Mouse (Mus musculus) Patski (cell line): ENCODE results near the gene Eno2. TPM values are rescaled to one million over a fixed set of nuclear protein-coding genes. Genes with fewer than 3 reads are reported as not detected.

Source experiments
- ATAC-seq: fragments of 100-300 bp; one replicate; pipeline ENCODE4 v1.8.0; 2021
- CTCF ChIA-PET: fragments of 350-600 bp; sonication (Branson Sonifier 250); formaldehyde crosslinking; loops from one replicate; lab custom pipeline; 2022; ENCODE audit warnings: inconsistent platforms; lab: Charles Lee
- POLR2A ChIA-PET: fragments of 350-600 bp; sonication (Branson Sonifier 250); formaldehyde crosslinking; loops from one replicate; lab custom pipeline; 2022; ENCODE audit warnings: antibody characterized with exemption, inconsistent platforms; lab: Charles Lee
- DNase-seq: peaks from one replicate; pipeline ENCODE4 v3.0.0-alpha.2; 2011; ENCODE audit warnings: low read depth, low spot score
- H3K27me3 ChIP-seq: fragments of 371-371 bp; one replicate; pipeline ENCODE4 v1.5.1; 2021
- CTCF ChIP-seq: fragments of 100-300 bp; IDR thresholded peaks from one replicate; pipeline ENCODE4 v1.5.1; 2021
- in situ Hi-C: fragments of 300-500 bp; cut with MboI; formaldehyde crosslinking; loops from 3 replicates; pipeline ENCODE4 v1.11.1; 2018; ENCODE audit warnings: low pct_unique_long_range_greater_than_20kb, mixed read lengths
- polyA plus RNA-seq: library from polyadenylated mRNA; unstranded; gene quantifications from one replicate; pipeline ENCODE4 v1.2.3, GENCODE M21; 2021

Gene Eno2
- polyA plus RNA-seq, 1 experiment from 2014 or later: 25.8 TPM

- ATAC-seq (no peak), DNase-seq (no peak)
- no peaks in the 10 kb centered on the region for H3K27me3 ChIP-seq
- TF ChIP-seq CTCF: no peak
- POLR2A ChIA-PET: no interaction called here
- in situ Hi-C loops: no loop called here
- CTCF ChIA-PET: no interaction called here
These were observed 20.0 kb upstream of the Eno2 start for GRCm38 (mm10) chr6:124789519-124789918.

DNA sequence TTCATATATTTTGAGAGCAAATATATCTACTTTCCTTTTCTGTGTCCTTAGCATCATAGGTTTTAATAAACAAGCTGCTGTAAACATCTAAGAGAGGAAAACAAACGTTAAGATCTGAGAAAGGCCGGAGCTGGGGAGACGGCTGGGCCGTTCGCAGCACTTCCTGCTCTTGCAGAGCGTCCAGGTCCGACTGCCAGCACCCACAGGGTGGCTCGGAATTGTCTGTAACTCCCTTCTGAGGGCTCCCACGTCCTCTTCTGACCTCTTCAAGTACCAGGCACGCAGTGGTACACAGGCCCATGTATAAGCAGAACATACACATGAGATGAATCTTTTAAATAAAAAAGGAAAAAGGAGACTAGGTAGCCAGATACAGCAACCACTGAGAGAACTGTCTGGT is 18.2 kb upstream of the Eno2 start:
- CTCF ChIA-PET: interaction anchor here (1.1 kb wide), 1 partner anchor 12 kb away, joined by 3 read pairs; no protein-coding TSS in a partner anchor
- TF ChIP-seq CTCF: no peak
- no peak for ATAC-seq

GRCm38 (mm10) chr6:124786756-124787420 is 17.4 kb upstream of the Eno2 start:
- CTCF ChIA-PET: no interaction called here
- no peak for DNase-seq
- no peaks in the 10 kb centered on the region for H3K27me3 ChIP-seq
- in situ Hi-C loops: no loop called here
- POLR2A ChIA-PET: no interaction called here
- no peak for ATAC-seq
- TF ChIP-seq CTCF: no peak

More for the DNA sequence above, 18.2 kb upstream of the Eno2 start:
- POLR2A ChIA-PET: no interaction called here
- in situ Hi-C loops: no loop called here
- H3K27me3 ChIP-seq: no peaks in the 10 kb centered on the region
- DNase-seq: no peak

DNA sequence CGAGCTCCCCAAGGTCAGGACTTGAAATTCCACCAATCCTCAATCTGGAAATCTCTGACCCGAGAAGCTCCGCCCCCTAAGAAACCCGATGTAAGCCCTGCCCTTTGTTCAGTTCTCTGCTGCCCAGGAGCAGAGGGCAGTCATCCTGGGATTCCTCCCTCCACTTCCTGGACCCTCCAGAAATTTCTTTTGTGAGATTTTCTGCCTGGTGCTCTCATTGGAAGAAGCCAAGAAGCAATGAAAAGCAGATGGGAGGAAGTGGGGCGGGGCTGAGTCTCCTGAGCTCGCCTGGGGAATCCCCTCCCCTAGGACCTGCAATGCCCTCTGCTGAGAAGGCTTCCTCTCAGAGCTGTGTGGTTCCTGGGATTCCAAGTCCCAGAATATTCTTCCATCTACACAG is 13.0 kb upstream of the Eno2 start:
- DNase-seq (no peak), ATAC-seq (no peak)
- H3K27me3 ChIP-seq: peaks cover 4% of the 10 kb centered on the region
- TF ChIP-seq CTCF: no peak
- CTCF ChIA-PET: interaction anchor here (0.7 to 1.0 kb wide), 2 partner anchors 25 to 27 kb away, joined by 3 read pairs; no protein-coding TSS in a partner anchor
- POLR2A ChIA-PET: interaction anchor here (0.6 to 1.4 kb wide), 2 partner anchors 27 to 354 kb away, joined by 3 to 4 read pairs; no protein-coding TSS in a partner anchor
- in situ Hi-C loops: no loop called here

GRCm38 (mm10) chr6:124780917-124781316 is 11.4 kb upstream of the Eno2 start:
- H3K27me3 ChIP-seq: peaks cover 4% of the 10 kb centered on the region
- ATAC-seq (no peak), DNase-seq (no peak)
- TF ChIP-seq CTCF: no peak
- in situ Hi-C loops: no loop called here
- ChIA-PET CTCF (interaction anchor here (0.7 kb wide), 1 partner anchor 373 kb away, joined by 3 read pairs; no protein-coding TSS in a partner anchor), POLR2A (no interaction called here)

DNA sequence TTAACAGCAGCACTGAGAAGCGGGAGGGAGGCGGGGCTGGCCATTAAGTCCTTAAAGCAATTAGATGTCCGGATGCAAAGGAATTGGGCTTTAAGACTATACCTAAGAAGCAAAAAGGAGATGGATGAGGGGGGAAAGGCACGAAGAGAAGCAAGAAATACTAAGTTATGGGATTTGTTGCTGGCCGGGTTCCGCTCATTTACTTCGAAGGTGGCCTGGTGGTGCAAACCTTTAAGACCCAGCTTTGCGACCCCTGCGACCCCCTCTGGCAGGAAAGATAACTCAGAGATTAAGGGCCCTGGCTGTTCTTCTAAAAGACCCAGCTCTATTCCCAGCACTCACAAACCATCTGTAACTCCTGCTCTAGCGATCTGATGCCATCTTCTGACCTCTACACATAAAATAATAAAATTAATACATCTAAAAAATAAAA is 10.5 kb upstream of the Eno2 start:
- POLR2A ChIA-PET: no interaction called here
- CTCF ChIA-PET: interaction anchor here (0.9 to 1.8 kb wide), 2 partner anchors 9 to 20 kb away, joined by 3 to 7 read pairs; no protein-coding TSS in a partner anchor
- ATAC-seq (no peak), DNase-seq (no peak)
- H3K27me3 ChIP-seq: peaks cover 4% of the 10 kb centered on the region
- in situ Hi-C loops: no loop called here
- no peak for TF ChIP-seq CTCF

- ChIA-PET CTCF (interaction anchor here (0.9 to 1.8 kb wide), 3 partner anchors 9 to 30 kb away, joined by 3 to 7 read pairs (median 4); no protein-coding TSS in a partner anchor), POLR2A (no interaction called here)
- in situ Hi-C loops: no loop called here
These were observed 9.9 kb upstream of the Eno2 start, which contains the start of gene Lrrc23 for GRCm38 (mm10) chr6:124779222-124779983. Gene Lrrc23, minus strand, starts transcription at chr6:124779727.

GRCm38 (mm10) chr6:124770511-124770910 is 1.0 kb upstream of the Eno2 start:
- ChIA-PET POLR2A (interaction anchor here (0.8 kb wide), 1 partner anchor 24 kb away, joined by 3 read pairs; no protein-coding TSS in a partner anchor), CTCF (interaction anchor here (0.9 to 1.5 kb wide), 3 partner anchors 9 to 68 kb away, joined by 3 to 4 read pairs (median 3); partner anchors contain the start of gene Lrrc23)
- H3K27me3 ChIP-seq: no peaks in the 10 kb centered on the region
- DNase-seq: no peak
- no peak for TF ChIP-seq CTCF
- in situ Hi-C loops: loop anchor here (25.0 kb wide), 1 partner anchor 283 kb away; the partner anchor contains the start of gene C1rl
- ATAC-seq: no peak

More at GRCm38 (mm10) chr6:124779222-124779983, 9.9 kb upstream of the Eno2 start, which contains the start of gene Lrrc23:
- no peak for TF ChIP-seq CTCF
- ATAC-seq (no peak), DNase-seq (no peak)
- H3K27me3 ChIP-seq: peaks cover 4% of the 10 kb centered on the region

DNA sequence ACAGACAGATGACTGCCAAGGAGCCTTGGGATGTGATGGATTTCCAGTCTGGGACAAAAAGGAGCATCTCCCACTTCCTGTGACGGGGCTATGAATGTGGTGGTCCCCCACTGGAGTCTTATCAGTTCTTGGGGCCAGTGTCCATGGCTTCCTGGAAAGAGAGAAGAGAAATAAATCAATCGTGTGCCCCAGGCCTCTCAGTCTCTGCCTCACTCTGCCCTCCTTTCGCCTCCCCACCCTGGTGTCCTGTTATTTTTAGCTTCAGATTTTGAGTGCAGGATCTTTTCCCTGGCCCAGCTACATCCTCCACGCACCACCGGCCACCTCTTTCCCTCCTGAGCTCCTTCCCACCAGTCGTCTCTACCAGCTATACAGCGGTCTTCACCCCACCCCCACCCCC is 540 bp upstream of the Eno2 start:
- in situ Hi-C loops: loop anchor here (25.0 kb wide), 1 partner anchor 283 kb away; the partner anchor contains the start of gene C1rl
- ChIA-PET POLR2A (no interaction called here), CTCF (interaction anchor here (0.9 to 1.5 kb wide), 2 partner anchors 36 to 67 kb away, joined by 3 to 4 read pairs; no protein-coding TSS in a partner anchor)
- no peak for TF ChIP-seq CTCF
- DNase-seq (no peak), ATAC-seq (no peak)
- H3K27me3 ChIP-seq: no peaks in the 10 kb centered on the region

DNA sequence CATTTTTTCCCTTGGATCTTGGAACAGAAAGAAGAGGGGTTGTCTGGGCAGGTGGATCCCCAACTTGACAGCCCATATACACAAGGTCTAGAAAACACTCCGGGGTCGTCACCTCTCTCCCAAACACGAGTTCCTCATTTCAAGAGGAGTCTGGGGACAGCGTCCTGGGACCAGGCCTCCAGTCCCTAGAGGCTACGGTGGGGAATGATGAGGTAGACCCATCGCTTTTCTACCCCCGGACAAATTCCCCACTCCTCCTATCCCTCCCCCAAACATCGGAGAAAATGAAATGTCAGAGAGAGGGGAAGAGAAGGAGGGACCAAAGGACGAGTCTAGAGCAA is 799 bp downstream of the Eno2 start:
- no peak for ATAC-seq
- CTCF ChIA-PET: no interaction called here
- TF ChIP-seq CTCF: no peak
- DNase-seq: no peak
- in situ Hi-C loops: loop anchor here (25.0 kb wide), 1 partner anchor 281 kb away; the partner anchor contains the start of gene C1rl
- POLR2A ChIA-PET: no interaction called here
- no peaks in the 10 kb centered on the region for H3K27me3 ChIP-seq
